Mouse (Mus musculus) spleen, adult 2 months (tissue): ENCODE results near the gene Srpk2. TPM values are rescaled to one million over a fixed set of nuclear protein-coding genes. Genes with fewer than 3 reads are reported as not detected.

ENCODE experiments used
- DNase-seq, 2 experiments: peaks; one replicate each; pipeline versions ENCODE4 v3.0.0 to v3.0.0-alpha.2; 2012 to 2021; ENCODE audit warnings: low spot score in 2 of 2, low read depth in 1 of 2
- H3K27ac ChIP-seq: fragments of 200-500 bp; 2 replicates; pipeline ENCODE4 v1.5.1; 2012; ENCODE audit warnings: low read length, inconsistent platforms; ENCODE audit not compliant: insufficient read depth
- H3K27me3 ChIP-seq: fragments of 200-500 bp; 2 replicates; pipeline ENCODE4 v1.6.1; 2012; ENCODE audit warnings: mild to moderate bottlenecking, moderate library complexity, low read length, inconsistent platforms; ENCODE audit not compliant: control insufficient read depth, insufficient read depth
- H3K36me3 ChIP-seq: fragments of 200-500 bp; 2 replicates; pipeline ENCODE4 v1.6.1; 2012; ENCODE audit warnings: mild to moderate bottlenecking, low read length, inconsistent platforms; ENCODE audit not compliant: control insufficient read depth, insufficient read depth
- H3K4me1 ChIP-seq: fragments of 200-500 bp; 2 replicates; pipeline ENCODE4 v1.6.1; 2011; ENCODE audit warnings: inconsistent platforms; ENCODE audit not compliant: control insufficient read depth, insufficient read depth, insufficient read length
- H3K4me3 ChIP-seq: fragments of 200-500 bp; 2 replicates; pipeline ENCODE4 v1.5.1; 2011; ENCODE audit warnings: mild to moderate bottlenecking, inconsistent platforms; ENCODE audit not compliant: insufficient read depth, insufficient read length; ENCODE audit errors: extremely low read depth
- CTCF ChIP-seq: fragments of 200-500 bp; IDR thresholded peaks from 2 replicates; pipeline ENCODE4 v1.5.1; 2011; ENCODE audit warnings: mild to moderate bottlenecking, inconsistent platforms; ENCODE audit not compliant: insufficient read depth, insufficient read length, insufficient replicate concordance; ENCODE audit errors: extremely low read depth
- POLR2A ChIP-seq: fragments of 200-500 bp; IDR thresholded peaks from 2 replicates; pipeline ENCODE4 v1.6.1; 2011; ENCODE audit warnings: low read depth, low read length, inconsistent platforms
- WGBS: fragments of 180-500 bp; shearing (Covaris S2); methylation state at CpG from one replicate; pipeline ENCODE4 v1.1.7; 2018; 5-methylcytosine and 5-hydroxymethylcytosine counted together
- polyA plus RNA-seq: library from polyadenylated mRNA; depleted of rRNA; stranded (reverse); fragments of >200 nt; gene quantifications from 2 replicates; pipeline ENCODE4 v1.2.3, GENCODE M21; 2012

Gene Srpk2
- polyA plus RNA-seq, 1 experiment, result 4.1 TPM

- no peak for TF ChIP-seq POLR2A
- no peak for TF ChIP-seq CTCF
- H3K36me3 ChIP-seq, result no peaks in the 10 kb centered on the region
Observed at GRCm38 (mm10) chr5:23637337-23637736, 47.1 kb downstream of the Srpk2 start.

GRCm38 (mm10) chr5:23631490-23631889 lies 52.9 kb downstream of the Srpk2 start:
- no peak for DNase-seq
- no peaks in the 10 kb centered on the region; the same call in 1 of the 2 replicates for H3K4me1 ChIP-seq
- TF ChIP-seq POLR2A (no peak), CTCF (no peak)
- H3K27ac ChIP-seq, result no peak overlapping the region
- H3K36me3 ChIP-seq, result no peaks in the 10 kb centered on the region
- no peak overlapping the region for H3K4me3 ChIP-seq
- 0% methylated on average over 1 of the region's 1 CpGs for WGBS
- no peaks in the 10 kb centered on the region for H3K27me3 ChIP-seq

More at GRCm38 (mm10) chr5:23637337-23637736, 47.1 kb downstream of the Srpk2 start:
- WGBS, result 20% methylated on average over 8 of the region's 8 CpGs
- Histone ChIP-seq H3K27me3 (no peaks in the 10 kb centered on the region), H3K4me1 (peaks cover 9% of the 10 kb centered on the region), H3K4me3 (no peak overlapping the region), H3K27ac (no peak overlapping the region)
- DNase-seq, result peak; percentile 9 to 63

GRCm38 (mm10) chr5:23627221-23627620 lies 57.2 kb downstream of the Srpk2 start:
- WGBS, result 93% methylated on average over 5 of the region's 5 CpGs
- TF ChIP-seq CTCF (no peak), POLR2A (no peak)
- no peaks in the 10 kb centered on the region; the same call in 1 of the 2 replicates for H3K4me1 ChIP-seq
- no peaks in the 10 kb centered on the region for H3K36me3 ChIP-seq
- no peak overlapping the region for H3K27ac ChIP-seq
- no peaks in the 10 kb centered on the region for H3K27me3 ChIP-seq
- DNase-seq, result no peak
- H3K4me3 ChIP-seq, result no peak overlapping the region

- Histone ChIP-seq H3K27ac (no peak overlapping the region), H3K27me3 (no peaks in the 10 kb centered on the region), H3K36me3 (no peaks in the 10 kb centered on the region), H3K4me1 (no peaks in the 10 kb centered on the region), H3K4me3 (no peak overlapping the region)
- TF ChIP-seq POLR2A (no peak), CTCF (no peak)
- no peak for DNase-seq
- 38% methylated on average over 2 of the region's 2 CpGs for WGBS
Observed at GRCm38 (mm10) chr5:23626173-23626572, 58.2 kb downstream of the Srpk2 start.

GRCm38 (mm10) chr5:23620621-23621020 lies 63.8 kb downstream of the Srpk2 start:
- Histone ChIP-seq H3K27me3 (no peaks in the 10 kb centered on the region), H3K4me1 (no peaks in the 10 kb centered on the region), H3K36me3 (no peaks in the 10 kb centered on the region)

GRCm38 (mm10) chr5:23618656-23619055 lies 65.8 kb downstream of the Srpk2 start:
- Histone ChIP-seq H3K36me3 (no peaks in the 10 kb centered on the region), H3K27me3 (no peaks in the 10 kb centered on the region), H3K27ac (no peak overlapping the region), H3K4me3 (no peak overlapping the region), H3K4me1 (peaks cover 2% of the 10 kb centered on the region)
- WGBS, result 93% methylated on average over 7 of the region's 7 CpGs
- DNase-seq, result no peak
- TF ChIP-seq POLR2A (no peak), CTCF (no peak)

More at GRCm38 (mm10) chr5:23620621-23621020, 63.8 kb downstream of the Srpk2 start:
- 71% methylated on average over 8 of the region's 8 CpGs for WGBS
- Histone ChIP-seq H3K27ac (no peak overlapping the region), H3K4me3 (no peak overlapping the region)
- no peak for DNase-seq
- TF ChIP-seq CTCF (no peak), POLR2A (no peak)

GRCm38 (mm10) chr5:23617104-23617415 lies 67.4 kb downstream of the Srpk2 start:
- H3K4me3 ChIP-seq, result peak overlapping the region; percentile 50
- H3K36me3 ChIP-seq, result no peaks in the 10 kb centered on the region
- DNase-seq, result no peak
- TF ChIP-seq POLR2A (no peak), CTCF (no peak)
- peaks cover 2% of the 10 kb centered on the region for H3K4me1 ChIP-seq
- WGBS, result under 1% methylated on average over 5 of the region's 5 CpGs
- H3K27me3 ChIP-seq, result no peaks in the 10 kb centered on the region
- peak overlapping the region; percentile 75 for H3K27ac ChIP-seq
